Mouse (Mus musculus): ENCODE data around the gene Cryba2. TPM values are rescaled to one million over a fixed set of nuclear protein-coding genes. Genes with fewer than 3 reads are reported as not detected.

Cryba2 gene
- polyA plus RNA-seq, 1 experiment from 2014 or later, result 1.1 TPM

DNA sequence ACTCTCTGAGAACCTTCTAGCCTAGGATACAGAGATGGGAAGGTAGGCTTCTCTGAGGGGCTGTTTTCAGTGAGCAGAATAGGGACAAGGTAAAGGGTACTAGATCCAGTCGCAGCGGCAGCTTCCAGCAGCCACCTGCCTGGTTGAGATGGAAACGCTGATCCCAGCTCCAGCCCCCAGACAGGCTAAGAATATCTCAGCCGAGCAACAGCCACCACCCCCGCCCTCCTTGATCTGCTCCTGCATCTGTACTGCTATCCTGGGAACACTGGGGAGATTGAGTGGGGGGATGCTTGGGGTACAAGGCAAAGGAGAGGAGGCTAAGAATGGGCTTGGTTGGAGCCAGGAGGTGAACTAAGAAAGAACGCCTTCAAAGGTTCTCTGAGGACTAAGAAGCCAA is 42.7 kb downstream of the Cryba2 start:
- DNase-seq (ENCODE audit: low spot score), result no peak

DNA sequence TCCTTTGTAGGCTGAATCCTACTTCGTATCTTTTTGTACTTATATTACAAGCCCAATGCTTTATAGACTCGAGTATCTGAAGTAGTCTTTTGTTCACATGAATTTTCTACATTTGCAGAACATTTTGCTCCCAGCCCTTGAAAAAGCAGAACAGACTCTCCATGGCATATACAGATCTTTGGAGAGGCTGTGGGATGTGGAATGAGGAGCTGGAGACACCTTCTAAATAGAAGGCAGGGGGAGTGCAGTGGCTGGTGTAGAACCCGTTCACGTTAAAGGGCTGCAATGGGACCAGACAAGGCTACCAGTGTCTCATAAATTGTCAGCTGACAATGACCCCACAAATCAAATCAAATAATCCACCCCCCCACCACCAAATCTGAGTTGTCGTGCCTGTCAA is 44.0 kb downstream of the Cryba2 start:
- DNase-seq (ENCODE audit: low spot score), result no peak

DNA sequence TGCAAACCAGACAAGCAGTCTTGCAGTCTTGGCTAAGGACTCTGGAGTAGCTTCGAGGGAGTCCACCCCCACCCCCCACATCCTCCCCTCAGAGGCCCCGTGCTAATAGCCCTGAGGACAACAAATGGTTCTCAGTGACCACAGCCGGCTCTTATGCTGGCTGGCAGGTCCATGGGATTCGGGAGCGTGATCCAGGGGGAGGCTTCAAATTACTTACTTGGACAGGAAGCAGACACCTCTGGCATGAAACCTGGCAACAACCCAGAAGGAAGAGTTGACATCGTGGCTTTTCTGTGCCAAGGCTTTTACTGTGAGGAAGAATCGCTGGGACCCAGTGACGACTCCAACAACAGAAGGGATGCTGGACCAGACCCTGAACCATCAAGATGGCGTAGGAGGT is 46.6 kb downstream of the Cryba2 start:
- DNase-seq (ENCODE audit: low spot score), result no peak

DNA sequence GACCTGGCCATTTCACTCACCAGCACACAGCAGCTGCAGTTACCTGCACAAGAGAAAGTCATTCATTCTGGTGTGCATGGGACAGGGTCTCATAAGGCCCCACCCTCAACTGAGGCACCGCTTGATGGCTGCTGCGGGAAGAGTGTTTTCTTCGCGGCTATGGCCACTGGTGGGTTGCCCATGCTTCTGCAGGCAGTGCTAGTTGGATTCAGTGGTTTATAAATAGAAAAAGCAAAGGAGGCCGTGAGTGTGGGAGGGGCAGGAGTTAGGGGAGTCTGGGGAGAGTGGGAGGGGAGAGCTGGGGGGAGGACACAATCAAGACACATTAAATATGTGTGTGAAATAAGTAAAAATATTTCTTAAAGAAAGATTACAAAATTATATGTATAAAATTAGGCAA is 49.9 kb downstream of the Cryba2 start:
- no peak for DNase-seq (ENCODE audit: low spot score)

MicroRNAs within 50 kb of the gene (microRNA counts, 519-probe panel; counts per million panel counts)
- 4,980 counts per million, percentile 84 among the panel's probes with 10 or more counts for microRNA mmu-miR-375

Small RNA genes within 50 kb of the gene (microRNA-seq; reads per million reads assigned to microRNA genes)
- 7,598 reads per million, percentile 89 among the genes with 10 or more reads in this experiment for gene Mir375 (ENCODE audit: borderline number of aligned reads)

Other genes with a start within 250 kb of the Cryba2 start
- 8.9 and 10.0 TPM in 2 replicates for gene Ttll4, start 231.4 kb downstream of the Cryba2 start, polyA plus RNA-seq (2015; fragmentation: Nextera tagmentation; extraction: Ambion mirVana)
- 4.0 and 5.1 TPM in 2 replicates for gene Cyp27a1, start 179.6 kb downstream of the Cryba2 start, polyA plus RNA-seq (2015; fragmentation: Nextera tagmentation; extraction: Ambion mirVana)
- 0.16 TPM in 1 of 2 replicates, not detected in the other for gene Prkag3, start 143.9 kb downstream of the Cryba2 start, polyA plus RNA-seq (2015; fragmentation: Nextera tagmentation; extraction: Ambion mirVana)
- gene Wnt6, start 121.3 kb downstream of the Cryba2 start, polyA plus RNA-seq (2015; fragmentation: Nextera tagmentation; extraction: Ambion mirVana), result 1.6 and 2.6 TPM in 2 replicates
- 1.6 and 1.9 TPM in 2 replicates for gene Wnt10a, start 101.6 kb downstream of the Cryba2 start, polyA plus RNA-seq (2015; fragmentation: Nextera tagmentation; extraction: Ambion mirVana)
- not detected in 2 replicates for gene Cdk5r2, start 38.2 kb downstream of the Cryba2 start, polyA plus RNA-seq (2015; fragmentation: Nextera tagmentation; extraction: Ambion mirVana)
- gene Fev, start 7.7 kb downstream of the Cryba2 start, polyA plus RNA-seq (2015; fragmentation: Nextera tagmentation; extraction: Ambion mirVana), result not detected in 2 replicates
- 0.04 and 0.08 TPM in 2 replicates for gene Cfap65, start 42.5 kb upstream of the Cryba2 start, polyA plus RNA-seq (2015; fragmentation: Nextera tagmentation; extraction: Ambion mirVana)
- 0.21 and 0.22 TPM in 2 replicates for gene Ihh, start 58.5 kb upstream of the Cryba2 start, polyA plus RNA-seq (2015; fragmentation: Nextera tagmentation; extraction: Ambion mirVana)
- gene Nhej1, start 232.1 kb upstream of the Cryba2 start, polyA plus RNA-seq (2015; fragmentation: Nextera tagmentation; extraction: Ambion mirVana), result 14.6 and 15.7 TPM in 2 replicates
- 0.20 and 0.41 TPM in 2 replicates for gene Slc23a3, start 240.7 kb upstream of the Cryba2 start, polyA plus RNA-seq (2015; fragmentation: Nextera tagmentation; extraction: Ambion mirVana)
- gene Cnppd1, start 249.6 kb upstream of the Cryba2 start, polyA plus RNA-seq (2015; fragmentation: Nextera tagmentation; extraction: Ambion mirVana), result 74.5 and 79.4 TPM in 2 replicates
- 41.8 and 43.7 TPM in 2 replicates for gene Retreg2, start 249.6 kb upstream of the Cryba2 start, polyA plus RNA-seq (2015; fragmentation: Nextera tagmentation; extraction: Ambion mirVana)